Mouse (Mus musculus): Measurements from ENCODE around the gene Zic4.

GRCm38 (mm10) chr9:91366999-91367811 is 5.0 kb downstream of the Zic4 start:
- no peak for TF ChIP-seq EP300 (IDR thresholded peaks at IDR 0.05)
- TF ChIP-seq CTCF (IDR thresholded peaks at IDR 0.05) = no peak
